Mouse (Mus musculus) natural killer cell, adult 2 months (primary cell): Measurements from ENCODE around the gene Thap7.
"Not testable (repeated sequence)": the region's sequence is repeated elsewhere in the genome, so short reads cannot be mapped to it uniquely, and the experiment has no call there.

Source experiments
- DNase-seq, 2 experiments: peaks; one replicate each; pipeline ENCODE4 v3.0.0; 2022; ENCODE audit warnings: low spot score in 2 of 2

Thap7 gene

GRCm38 (mm10) chr16:17532271-17532670, 1.3 kb upstream of the Thap7 start:
- peak; percentile 24 to 26 for DNase-seq

GRCm38 (mm10) chr16:17529981-17530586, 852 bp downstream of the Thap7 start:
- DNase-seq, result no peak

- no peak for DNase-seq
These were observed 2.7 kb downstream of the Thap7 start for GRCm38 (mm10) chr16:17528276-17528675.

- DNase-seq, result no peak
These were observed 3.3 kb downstream of the Thap7 start for GRCm38 (mm10) chr16:17527606-17528005.

GRCm38 (mm10) chr16:17526223-17526622, 4.7 kb downstream of the Thap7 start:
- no peak for DNase-seq

- DNase-seq, result no peak
These were observed 5.4 kb downstream of the Thap7 start for GRCm38 (mm10) chr16:17525524-17525923.

GRCm38 (mm10) chr16:17524156-17524555, 6.8 kb downstream of the Thap7 start:
- DNase-seq, result no peak

GRCm38 (mm10) chr16:17518910-17519309, 12.0 kb downstream of the Thap7 start:
- DNase-seq, result no peak

- DNase-seq, result no peak
These were observed 19.5 kb downstream of the Thap7 start for GRCm38 (mm10) chr16:17511431-17511830.

GRCm38 (mm10) chr16:17510686-17511085, 20.2 kb downstream of the Thap7 start:
- DNase-seq, result no peak

GRCm38 (mm10) chr16:17510143-17510542, 20.8 kb downstream of the Thap7 start:
- no peak for DNase-seq

- no peak for DNase-seq
These were observed 21.7 kb downstream of the Thap7 start for GRCm38 (mm10) chr16:17509240-17509597.

- DNase-seq, result peak; percentile 74 to 77
These were observed 22.2 kb downstream of the Thap7 start, which contains the start of gene Lztr1 for GRCm38 (mm10) chr16:17508546-17509239. Gene Lztr1 (plus strand): TSS chr16:17508688.

- not testable (repeated sequence) for DNase-seq
These were observed 22.9 kb downstream of the Thap7 start for GRCm38 (mm10) chr16:17508031-17508430.

GRCm38 (mm10) chr16:17507018-17507552, 23.9 kb downstream of the Thap7 start:
- DNase-seq, result no peak

- no peak for DNase-seq
These were observed 28.3 kb downstream of the Thap7 start for GRCm38 (mm10) chr16:17502681-17503080.

GRCm38 (mm10) chr16:17499249-17499883, 31.6 kb downstream of the Thap7 start:
- no peak for DNase-seq

- no peak for DNase-seq
These were observed 34.2 kb downstream of the Thap7 start for GRCm38 (mm10) chr16:17496499-17497305.

- DNase-seq, result no peak
These were observed 38.9 kb downstream of the Thap7 start for GRCm38 (mm10) chr16:17491896-17492561.

GRCm38 (mm10) chr16:17491154-17491553, 39.8 kb downstream of the Thap7 start:
- DNase-seq, result no peak

- DNase-seq, result no peak
These were observed 41.3 kb downstream of the Thap7 start, which contains the start of gene Aifm3 for GRCm38 (mm10) chr16:17489469-17490111. Gene Aifm3 (plus strand): TSS chr16:17489611.
